Mouse (Mus musculus): ENCODE results near the gene Smg1.

Smg1 gene

DNA sequence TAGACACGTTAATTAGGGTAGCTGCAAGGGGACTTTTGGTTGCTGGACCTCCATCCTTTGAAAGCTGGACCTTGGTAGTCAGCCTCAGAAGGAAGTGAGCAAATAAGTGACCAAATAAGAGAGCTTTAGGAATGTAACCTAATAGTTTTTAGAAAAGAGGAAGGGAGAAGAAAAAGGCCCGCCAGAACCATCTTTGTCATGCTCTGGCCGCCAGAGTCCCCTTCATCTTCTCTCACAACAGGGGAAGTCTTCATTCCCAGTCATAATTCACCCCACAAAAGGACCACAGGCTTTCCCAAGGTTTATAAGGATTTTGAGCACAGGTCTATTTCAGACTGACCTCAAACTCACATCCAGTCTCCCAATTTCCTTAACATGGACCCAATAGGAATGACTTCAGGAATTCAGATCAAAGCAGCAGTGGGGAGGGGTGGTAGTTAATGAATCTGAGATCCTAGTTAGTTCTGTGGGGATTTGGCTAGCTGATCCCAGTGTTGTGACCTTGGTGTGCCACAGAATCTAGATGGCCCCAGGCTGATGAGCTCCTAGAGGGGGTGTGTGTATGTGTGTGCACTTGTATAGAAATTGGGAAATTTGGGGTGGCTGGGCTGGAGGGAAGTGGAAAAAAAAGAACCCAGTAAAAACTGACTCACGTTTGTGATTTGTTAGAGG, 125.8 kb downstream of the Smg1 start:
- in situ Hi-C loops (cut with MboI; ENCODE audit: low pct_unique_long_range_greater_than_20kb in 1 of 2, low sequenced_read_pairs in 2 of 2, unreplicated experiment in 1 of 2) = no loop called here

DNA sequence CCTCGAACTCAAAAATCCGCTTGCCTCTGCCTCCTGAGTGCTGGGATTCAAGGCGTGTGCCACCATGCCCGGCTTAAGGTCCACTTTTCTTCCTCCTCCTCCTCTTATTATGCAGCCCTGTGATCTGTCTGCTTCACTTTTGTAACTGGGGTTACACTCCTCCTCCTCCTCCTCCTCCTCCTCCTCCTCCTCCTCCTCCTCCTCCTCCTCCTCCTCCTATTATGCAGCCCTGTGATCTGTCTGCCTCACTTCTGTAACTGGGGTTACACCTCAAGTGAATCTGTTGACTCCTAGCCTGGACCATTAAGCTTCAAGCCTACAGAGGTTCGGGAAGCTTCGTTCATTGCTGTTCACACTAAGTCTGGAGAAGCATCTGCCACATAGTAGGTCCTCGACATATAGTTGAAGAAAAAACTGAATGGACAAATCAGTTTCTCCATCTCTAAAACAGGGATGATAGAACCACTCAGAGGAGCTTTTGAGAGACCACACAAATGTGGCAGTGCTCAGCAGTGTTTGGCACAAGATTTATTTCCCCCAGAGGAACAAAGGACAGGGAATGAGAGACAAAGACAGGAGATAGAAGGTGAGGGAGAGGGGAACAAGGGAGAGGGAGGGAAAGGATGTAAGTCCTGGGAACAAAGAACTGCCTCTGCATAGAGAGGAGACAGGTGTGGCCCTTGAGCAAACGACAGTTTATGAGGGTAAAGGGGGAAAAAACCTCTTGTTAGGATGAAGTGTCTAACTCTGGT, 126.5 kb downstream of the Smg1 start:
- in situ Hi-C loops (cut with MboI; ENCODE audit: low pct_unique_long_range_greater_than_20kb in 1 of 2, low sequenced_read_pairs in 2 of 2, unreplicated experiment in 1 of 2) = no loop called here

- in situ Hi-C loops (cut with MboI; ENCODE audit: low pct_unique_long_range_greater_than_20kb in 1 of 2, low sequenced_read_pairs in 2 of 2, unreplicated experiment in 1 of 2) = no loop called here
Measured at GRCm38 (mm10) chr7:118115877-118116568, 127.4 kb downstream of the Smg1 start, which contains the start of gene Rps15a. Gene Rps15a, minus strand, starts transcription at chr7:118116188.

DNA sequence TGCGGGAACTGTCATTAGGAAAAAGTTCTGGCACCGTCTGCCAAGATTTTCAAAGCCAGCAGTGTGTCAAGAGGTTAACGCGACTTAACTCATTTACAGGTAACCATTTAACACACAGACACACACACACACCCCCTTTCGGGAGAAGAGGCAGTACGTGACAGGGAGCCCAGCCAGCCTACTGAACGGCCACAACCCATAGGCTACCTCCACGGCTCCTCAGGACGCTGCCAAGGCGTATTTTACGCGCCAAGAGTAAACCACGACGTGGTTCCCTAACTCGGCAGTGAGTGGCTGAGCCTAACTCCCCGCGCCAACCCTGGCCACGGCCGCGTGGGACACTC, 128.0 kb downstream of the Smg1 start:
- in situ Hi-C loops (cut with MboI; ENCODE audit: low pct_unique_long_range_greater_than_20kb in 1 of 2, low sequenced_read_pairs in 2 of 2, unreplicated experiment in 1 of 2) = no loop called here

GRCm38 (mm10) chr7:118113541-118114297, 129.8 kb downstream of the Smg1 start:
- in situ Hi-C loops (cut with MboI; ENCODE audit: low pct_unique_long_range_greater_than_20kb in 1 of 2, low sequenced_read_pairs in 2 of 2, unreplicated experiment in 1 of 2) = no loop called here

DNA sequence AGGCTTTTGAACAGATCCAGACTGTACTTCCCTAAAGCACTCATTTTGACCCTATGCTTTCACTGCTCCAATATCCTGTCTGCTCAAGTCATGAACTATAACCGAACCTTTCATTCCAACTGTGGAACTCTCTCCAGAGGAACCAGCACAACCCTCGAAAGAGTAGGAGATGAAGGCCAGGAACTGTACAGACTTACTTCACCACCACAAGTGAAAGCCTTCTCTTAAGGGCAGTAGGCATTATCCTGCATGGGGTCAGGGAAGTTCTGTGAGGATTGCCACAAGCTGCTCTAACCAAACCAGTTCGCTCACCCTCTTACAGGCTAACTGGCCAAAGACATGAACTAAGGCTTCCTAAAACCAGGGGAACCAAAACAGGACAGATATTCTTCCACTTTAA, 132.3 kb downstream of the Smg1 start:
- in situ Hi-C loops (cut with MboI; ENCODE audit: low pct_unique_long_range_greater_than_20kb in 1 of 2, low sequenced_read_pairs in 2 of 2, unreplicated experiment in 1 of 2) = no loop called here

DNA sequence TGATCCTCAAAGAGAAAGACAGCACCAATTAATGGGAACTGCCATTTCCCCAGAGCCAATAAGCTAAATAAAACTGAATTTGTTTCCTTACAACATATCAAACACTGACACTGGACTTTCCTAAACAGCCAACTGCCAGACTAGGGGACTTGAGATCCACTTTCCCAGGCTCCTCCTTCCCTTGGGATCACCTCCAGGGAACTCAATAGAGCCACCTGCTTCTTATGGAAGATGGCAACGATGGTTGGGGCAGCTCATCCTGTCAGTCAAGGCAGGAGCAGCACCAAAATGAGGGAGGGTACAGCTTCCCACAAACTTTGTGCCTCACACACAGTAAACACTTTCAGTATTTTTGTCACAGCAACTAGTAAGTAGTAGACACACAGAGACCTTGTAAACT, 135.8 kb downstream of the Smg1 start:
- in situ Hi-C loops (cut with MboI; ENCODE audit: low pct_unique_long_range_greater_than_20kb in 1 of 2, low sequenced_read_pairs in 2 of 2, unreplicated experiment in 1 of 2) = no loop called here

GRCm38 (mm10) chr7:118104458-118105052, 138.9 kb downstream of the Smg1 start:
- in situ Hi-C loops (cut with MboI; ENCODE audit: low pct_unique_long_range_greater_than_20kb in 1 of 2, low sequenced_read_pairs in 2 of 2, unreplicated experiment in 1 of 2) = no loop called here

DNA sequence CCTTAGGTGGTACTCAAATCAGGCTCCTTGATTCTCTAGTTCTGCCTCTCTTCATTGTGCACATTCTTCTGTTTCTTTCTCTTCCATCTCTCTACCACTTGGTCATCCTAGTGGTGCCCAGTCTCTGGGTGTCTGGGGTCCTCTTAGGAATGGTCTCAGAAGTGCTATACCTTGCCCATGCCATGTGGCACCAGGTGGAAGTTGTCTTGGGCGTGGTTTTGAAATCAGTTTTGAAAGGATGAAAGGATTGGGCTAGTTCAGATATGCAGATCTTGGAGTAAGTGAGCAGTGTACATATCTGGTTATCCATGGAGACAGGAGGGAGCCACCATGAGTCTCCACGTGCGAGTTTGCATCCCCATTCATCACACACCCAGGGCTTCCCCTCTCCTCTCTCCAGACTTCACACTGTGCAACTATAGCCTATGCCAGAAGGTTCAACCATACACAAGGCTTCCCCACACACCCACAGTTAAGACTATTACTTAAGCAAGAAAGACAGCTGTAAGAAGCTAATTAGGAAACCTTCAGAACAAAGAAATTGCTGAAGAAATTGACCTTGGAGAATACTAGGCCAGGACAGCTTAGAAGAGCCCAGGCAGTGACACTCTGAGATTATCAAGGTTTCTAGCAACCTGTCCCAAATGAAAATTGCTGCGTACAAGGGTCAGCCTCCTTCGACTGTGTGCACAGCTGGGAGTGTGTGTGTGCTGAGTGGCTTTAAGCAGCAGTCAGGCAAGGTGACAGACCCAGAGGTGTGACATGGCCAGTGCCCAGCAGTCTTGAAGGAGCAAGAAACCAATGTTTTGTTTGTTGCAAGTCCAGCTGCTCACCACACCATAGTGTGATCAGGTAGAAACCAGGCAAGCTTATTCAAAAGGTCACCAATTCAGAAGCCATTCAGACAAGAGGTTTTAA, 139.7 kb downstream of the Smg1 start:
- in situ Hi-C loops (cut with MboI; ENCODE audit: low pct_unique_long_range_greater_than_20kb in 1 of 2, low sequenced_read_pairs in 2 of 2, unreplicated experiment in 1 of 2) = no loop called here

DNA sequence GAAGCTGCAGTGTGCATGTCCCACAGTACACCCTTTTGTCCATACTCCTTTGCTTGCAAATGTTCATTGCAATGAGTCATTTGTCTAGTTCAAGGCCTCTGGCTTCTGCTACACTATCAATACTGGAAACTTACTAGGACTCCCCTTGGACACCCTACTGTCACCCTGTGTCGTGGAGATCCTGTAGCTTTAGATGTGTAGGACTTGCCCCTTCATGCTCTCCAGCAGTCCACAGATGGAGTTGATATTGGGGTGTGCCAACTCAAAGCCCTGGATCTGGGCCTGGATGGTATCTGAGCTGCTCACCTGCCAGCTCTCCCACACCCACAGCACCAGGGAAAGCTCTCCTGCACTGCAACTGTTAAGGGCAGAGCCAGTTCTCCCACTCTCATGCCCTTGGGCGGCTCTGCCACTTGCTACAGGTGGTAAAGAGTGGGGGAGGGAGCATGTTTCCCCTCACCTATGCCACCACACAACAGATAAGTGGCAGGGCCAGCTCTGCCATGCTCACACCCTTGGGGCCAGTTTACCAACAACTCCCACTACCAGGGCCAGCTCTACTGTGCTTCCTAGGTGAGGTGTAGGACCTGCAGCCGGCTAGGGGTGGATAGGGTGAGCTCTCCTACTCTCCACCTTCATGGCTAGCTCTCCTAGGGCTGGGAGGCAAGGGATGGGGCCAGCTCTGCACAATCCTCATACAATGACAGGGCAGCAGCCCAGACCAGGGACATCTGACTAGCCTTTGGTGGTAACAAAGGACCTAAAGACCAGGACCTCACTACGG, 140.6 kb downstream of the Smg1 start:
- in situ Hi-C loops (cut with MboI; ENCODE audit: low pct_unique_long_range_greater_than_20kb in 1 of 2, low sequenced_read_pairs in 2 of 2, unreplicated experiment in 1 of 2) = no loop called here

GRCm38 (mm10) chr7:118102231-118102630, 141.2 kb downstream of the Smg1 start:
- in situ Hi-C loops (cut with MboI; ENCODE audit: low pct_unique_long_range_greater_than_20kb in 1 of 2, low sequenced_read_pairs in 2 of 2, unreplicated experiment in 1 of 2) = no loop called here

DNA sequence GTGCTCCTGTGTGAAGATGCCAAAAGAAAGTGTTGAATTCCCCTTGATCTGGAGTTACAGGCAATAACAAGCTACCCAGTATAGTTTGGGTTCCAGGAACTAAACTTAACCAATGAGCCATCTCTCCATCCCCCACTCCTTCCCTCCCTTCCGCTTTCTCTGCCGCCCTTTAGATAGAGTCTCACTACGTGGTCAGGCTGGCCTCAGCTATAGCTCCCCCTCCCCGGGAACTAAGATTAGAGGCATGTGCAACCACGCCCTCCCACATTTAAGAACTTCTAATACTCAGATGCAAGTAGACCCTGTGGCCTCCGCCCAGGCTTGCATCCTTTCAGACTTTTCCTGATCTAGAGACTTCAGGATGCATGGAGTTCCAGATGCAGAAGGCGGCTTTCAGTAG, 145.9 kb downstream of the Smg1 start:
- in situ Hi-C loops (cut with MboI; ENCODE audit: low pct_unique_long_range_greater_than_20kb in 1 of 2, low sequenced_read_pairs in 2 of 2, unreplicated experiment in 1 of 2) = loop anchor here in 1 of 2 experiments (25.0 kb wide), 1 partner anchor 315 kb away; no protein-coding TSS in a partner anchor

Data from mouse embryonic stem cell (cell line).